Mouse (Mus musculus) olfactory bulb, adult 2 months (tissue): Measurements from ENCODE around the gene Focad.

Source experiments
- CTCF ChIP-seq: fragments of 200-500 bp; IDR thresholded peaks from 2 replicates; pipeline ENCODE4 v1.5.1; 2012; ENCODE audit warnings: low read depth, mild to moderate bottlenecking, low read length, moderate library complexity; ENCODE audit not compliant: insufficient read depth
- POLR2A ChIP-seq: fragments of 200-500 bp; IDR thresholded peaks from 2 replicates; pipeline ENCODE4 v1.6.1; 2012; ENCODE audit warnings: mild to moderate bottlenecking, low read depth, low read length, moderate library complexity; ENCODE audit not compliant: insufficient read depth

- TF ChIP-seq CTCF (no peak), POLR2A (no peak)
Observed at GRCm38 (mm10) chr4:88320067-88320466, 225.6 kb downstream of the Focad start.
